Mouse (Mus musculus) small intestine, adult 2 months (tissue): ENCODE data around the gene Erv3.

Experiments
- CTCF ChIP-seq: fragments of 200-500 bp; IDR thresholded peaks from 2 replicates; pipeline ENCODE4 v1.5.1; 2012; ENCODE audit warnings: low read depth, mild to moderate bottlenecking, control low read depth, inconsistent platforms, low read length, moderate library complexity, mixed read lengths; ENCODE audit not compliant: insufficient replicate concordance, insufficient read length; ENCODE audit errors: extremely low read depth
- POLR2A ChIP-seq: fragments of 200-500 bp; IDR thresholded peaks from 2 replicates; pipeline ENCODE4 v1.6.1; 2012; ENCODE audit warnings: low read depth, mild to moderate bottlenecking, control low read depth, inconsistent platforms, low read length, moderate library complexity

GRCm38 (mm10) chr2:131847501-131848359, 11.8 kb downstream of the Erv3 start:
- TF ChIP-seq CTCF (no peak), POLR2A (no peak)
